Mouse (Mus musculus) liver, embryonic 14.5 days (tissue): Measurements from ENCODE around the gene Dll3.
A peak's percentile ranks its signal among the peaks of the same experiment; 100 is the strongest.

ENCODE experiments used
- CTCF ChIP-seq: IDR thresholded peaks from 2 replicates; pipeline ENCODE4 v1.5.1; 2016; ENCODE audit warnings: antibody characterized with exemption, low read depth, control low read depth
- EP300 ChIP-seq: IDR thresholded peaks from 2 replicates; pipeline ENCODE4 v1.6.1; 2016; ENCODE audit warnings: antibody characterized with exemption, low read depth

GRCm38 (mm10) chr7:28271761-28272160 lies 30.3 kb downstream of the Dll3 start:
- peak; percentile 44 for TF ChIP-seq CTCF
- no peak for TF ChIP-seq EP300
